Mouse (Mus musculus): ENCODE data around the gene Fam84a.

The Fam84a gene

GRCm38 (mm10) chr12:14151921-14152320 lies at the start of gene Fam84a:
Gene Fam84a (minus strand): TSS chr12:14152054.
- DNase-seq (ENCODE audit: extremely low read depth, low read depth) = no peak

DNA sequence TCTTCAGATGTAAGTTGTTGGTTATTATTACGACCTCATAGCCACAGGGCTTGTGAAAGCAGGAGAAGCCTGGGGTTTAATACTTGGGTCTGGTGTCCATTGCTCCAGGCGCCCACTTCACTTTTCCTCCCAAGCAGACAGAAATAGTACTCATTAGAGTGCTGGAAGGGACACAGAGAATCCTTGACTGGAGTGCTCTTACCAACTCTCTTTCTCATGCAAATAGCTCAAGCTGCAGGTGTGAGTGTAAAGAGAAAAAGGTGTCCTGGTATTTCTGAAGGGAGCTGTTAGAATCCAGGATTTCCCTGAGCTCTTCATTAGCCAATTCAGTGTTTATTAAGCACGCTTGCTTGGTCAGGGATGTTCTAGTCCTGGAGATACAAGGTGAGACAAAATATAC lies 43.6 kb upstream of the Fam84a start:
- DNase-seq (ENCODE audit: extremely low read depth, low read depth) = no peak

- DNase-seq (ENCODE audit: extremely low read depth, low read depth) = no peak
Observed at GRCm38 (mm10) chr12:14186689-14187195, 34.9 kb upstream of the Fam84a start.

GRCm38 (mm10) chr12:14165713-14166112 lies 13.9 kb upstream of the Fam84a start:
- no peak for DNase-seq (ENCODE audit: extremely low read depth, low read depth)

GRCm38 (mm10) chr12:14164936-14165335 lies 13.1 kb upstream of the Fam84a start:
- DNase-seq (ENCODE audit: extremely low read depth, low read depth) = no peak

DNA sequence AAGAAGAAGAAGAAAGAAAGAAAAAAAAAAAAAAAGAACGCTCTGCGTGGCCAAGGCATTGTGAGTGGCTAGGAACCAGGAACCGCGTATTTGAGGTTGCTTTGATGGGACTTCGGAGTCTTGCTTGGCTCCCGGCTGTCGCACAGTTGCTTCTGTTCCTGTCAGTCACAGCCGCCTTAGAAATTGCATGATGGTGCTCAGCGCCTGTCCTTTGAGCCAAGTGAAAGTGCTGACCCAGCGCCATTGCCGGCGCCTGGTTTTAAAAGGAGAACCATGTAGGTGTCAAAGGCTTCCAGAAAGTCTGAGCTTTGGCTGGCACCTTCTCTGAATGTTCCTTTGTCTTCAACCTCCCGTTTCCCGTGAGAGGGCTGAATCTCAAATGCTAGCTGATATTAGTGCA lies 572 bp upstream of the Fam84a start:
- DNase-seq (ENCODE audit: extremely low read depth, low read depth) = no peak

DNA sequence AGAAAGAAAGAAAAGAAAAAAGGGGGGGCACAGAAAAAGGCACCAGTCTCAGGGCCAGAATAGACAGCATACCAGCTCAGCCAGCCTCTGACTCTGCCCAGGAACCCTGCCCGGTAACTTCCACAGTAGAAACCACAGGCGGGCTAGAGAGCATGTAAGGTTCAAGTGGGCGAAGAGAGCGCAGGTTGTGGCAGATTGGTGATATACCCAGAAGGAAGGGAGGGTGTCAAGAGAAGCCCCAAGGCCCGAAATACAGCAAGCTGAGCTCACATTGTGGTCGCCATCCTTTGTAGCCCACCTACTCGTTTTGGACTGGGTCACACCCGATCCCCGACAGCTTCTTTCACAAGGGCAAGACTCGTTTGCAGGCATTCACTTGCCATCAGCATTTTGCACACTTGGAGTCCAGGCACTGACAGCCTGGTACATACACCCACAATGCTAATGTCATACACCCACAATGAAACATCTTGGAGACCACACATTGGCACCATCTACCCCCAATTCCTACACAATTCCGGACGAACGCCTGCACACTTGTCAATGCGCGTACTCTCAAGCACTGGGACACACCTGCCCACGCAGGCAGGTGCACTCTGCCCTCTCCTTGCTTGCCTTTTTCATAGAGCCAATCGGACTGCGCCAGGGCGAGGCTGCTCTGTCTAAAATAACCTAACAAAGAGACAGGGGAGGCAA lies 770 bp downstream of the Fam84a start:
- DNase-seq (ENCODE audit: extremely low read depth, low read depth) = no peak

GRCm38 (mm10) chr12:14150568-14150909 lies 1.3 kb downstream of the Fam84a start:
- DNase-seq (ENCODE audit: extremely low read depth, low read depth) = no peak

GRCm38 (mm10) chr12:14149843-14150567 lies 1.8 kb downstream of the Fam84a start:
- DNase-seq (ENCODE audit: extremely low read depth, low read depth) = no peak

DNA sequence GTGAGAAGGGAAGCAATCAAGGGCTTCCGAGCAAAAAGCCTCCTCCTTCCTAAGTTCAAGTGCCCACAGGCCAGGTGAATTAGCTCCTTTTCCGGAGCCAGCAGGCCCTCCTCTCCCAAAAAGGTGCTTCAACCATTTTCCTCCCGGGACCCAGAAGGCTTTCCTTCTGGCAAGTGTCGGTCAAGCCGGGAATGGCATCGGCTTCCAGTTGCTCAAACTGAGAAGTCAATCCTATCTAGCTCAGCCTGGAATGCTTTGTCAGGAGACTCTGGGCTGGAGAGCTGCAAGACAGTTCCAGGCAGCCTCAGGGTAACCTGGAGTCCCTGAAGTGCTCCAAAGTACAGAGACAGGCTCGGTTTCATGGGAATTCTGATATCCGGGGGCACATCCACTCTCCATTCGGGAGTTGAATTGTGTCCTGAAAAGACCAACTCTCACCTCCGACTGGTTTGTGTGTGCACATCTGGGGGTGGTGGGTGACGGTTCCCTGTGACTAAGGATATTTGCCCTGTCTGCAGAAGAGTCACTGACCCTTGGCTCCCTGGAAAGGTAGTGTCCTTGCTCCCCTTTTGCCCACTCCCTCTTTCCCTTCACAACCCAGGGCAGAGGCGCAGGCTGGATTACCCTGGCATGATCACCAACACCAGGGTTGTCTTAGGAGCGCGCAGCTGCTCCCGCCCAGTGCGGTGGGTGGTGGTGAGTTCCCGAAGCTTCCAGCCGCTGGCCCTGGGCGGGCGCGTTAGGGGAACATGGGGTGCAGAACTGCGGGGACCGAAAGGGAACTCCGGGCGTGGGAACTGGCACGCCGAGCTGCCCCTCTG lies 2.6 kb downstream of the Fam84a start:
- DNase-seq (ENCODE audit: extremely low read depth, low read depth) = no peak

- DNase-seq (ENCODE audit: extremely low read depth, low read depth) = no peak
Observed at GRCm38 (mm10) chr12:14137046-14137445, 14.8 kb downstream of the Fam84a start.

DNA sequence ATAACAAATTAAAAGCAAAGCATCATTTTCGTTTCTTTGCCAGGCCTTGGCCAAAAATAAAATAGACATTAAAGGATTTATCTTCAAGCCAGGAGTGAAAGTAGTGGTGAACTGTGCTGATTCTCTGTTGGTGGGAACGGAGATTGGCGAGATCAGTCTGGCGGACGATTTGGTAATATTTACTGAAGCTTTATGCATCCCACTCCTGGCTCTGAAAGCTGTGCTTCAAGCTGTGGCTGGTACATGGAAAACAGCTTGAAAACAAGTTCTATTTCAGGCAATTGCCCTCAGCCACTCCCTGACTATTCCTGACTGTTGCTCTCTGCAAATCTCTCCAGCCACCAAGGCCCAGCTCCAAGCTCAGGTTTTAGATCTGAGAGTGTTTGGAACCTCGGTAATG lies 37.1 kb downstream of the Fam84a start:
- no peak for DNase-seq (ENCODE audit: extremely low read depth, low read depth)

DNA sequence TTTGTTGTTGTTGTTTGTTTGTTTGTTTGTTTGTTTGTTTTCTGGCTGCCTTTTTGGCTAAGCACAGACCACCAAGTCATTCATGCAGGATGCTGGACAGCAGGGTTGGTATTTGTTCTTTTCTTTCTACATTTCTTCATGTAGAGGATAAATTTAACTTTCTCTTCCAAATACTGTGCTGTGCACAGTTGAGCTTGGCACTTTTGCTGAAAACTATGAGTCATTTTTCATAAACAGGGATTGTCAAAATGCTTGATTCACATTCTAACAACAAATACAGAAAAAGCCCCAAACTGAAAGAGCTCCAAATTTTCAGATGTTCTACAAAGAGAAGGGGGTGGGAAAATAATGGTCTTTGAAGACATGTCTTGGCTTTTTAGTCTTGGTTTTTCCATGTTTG lies 54.9 kb downstream of the Fam84a start:
- DNase-seq (ENCODE audit: extremely low read depth, low read depth) = no peak

Measured in MEL-GATA-1-ER (cell line).